Mouse (Mus musculus) thymus, postnatal 14 days (tissue): ENCODE data around the gene Tmco3.

Experiments
- DNase-seq: peaks from one replicate; pipeline ENCODE4 v3.0.0; 2021

The Tmco3 gene

DNA sequence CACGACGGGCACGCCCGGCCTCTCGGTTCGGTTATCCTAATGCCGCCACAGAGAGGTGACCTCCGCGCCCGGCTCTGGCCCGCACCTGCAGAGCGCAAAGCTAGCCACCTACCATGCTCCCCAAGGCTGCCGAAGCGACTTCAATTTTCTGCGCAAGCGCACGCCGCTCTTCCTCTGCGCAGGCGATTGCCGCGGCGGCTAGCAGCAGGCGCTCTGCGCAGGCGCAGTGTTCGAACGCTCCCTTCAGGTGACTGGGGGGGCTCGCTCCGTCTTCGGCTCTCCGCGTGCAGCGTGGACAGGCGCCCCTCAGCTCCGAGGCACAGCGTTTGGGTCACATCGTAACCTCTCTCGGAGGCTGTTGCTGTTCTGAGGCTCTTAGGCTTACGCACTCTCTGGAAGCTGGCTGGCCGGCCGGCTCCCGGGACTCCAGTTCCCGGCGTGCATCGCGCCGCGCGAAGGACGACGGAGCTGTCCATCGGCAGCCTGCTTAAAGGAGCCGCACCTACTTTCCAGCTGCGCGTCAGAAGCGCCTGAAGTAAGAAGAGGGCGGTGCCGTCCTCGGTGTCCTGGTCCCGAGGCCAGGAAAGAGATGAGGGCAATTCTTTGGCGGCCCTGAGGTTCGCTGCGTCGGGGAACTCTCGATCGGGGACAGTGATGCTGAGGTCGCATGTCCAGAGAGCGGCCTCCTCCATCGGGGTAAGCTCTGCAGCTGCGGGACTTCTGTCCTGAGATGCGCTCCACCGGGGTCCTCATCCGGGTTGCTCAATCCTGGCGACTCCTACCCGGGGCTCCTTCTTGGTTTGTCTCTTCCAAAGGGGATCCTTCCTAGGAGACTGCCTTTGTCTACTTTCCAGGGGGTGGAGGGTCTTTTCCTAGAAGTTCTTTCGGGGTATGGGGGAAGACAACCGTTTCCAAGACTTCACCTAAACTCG, at the start of gene Tmco3, which contains the start of gene Dcun1d2:
TSS of gene Tmco3 (plus strand) at position 499 of the 932 bp plus-strand sequence.
TSS of gene Dcun1d2 (minus strand) at position 440 of the 932 bp plus-strand sequence.
- peak; percentile 97 for DNase-seq

GRCm38 (mm10) chr8:13240055-13240454, 47.9 kb upstream of the Tmco3 start:
- no peak for DNase-seq

- no peak for DNase-seq
These were observed 47.3 kb upstream of the Tmco3 start for GRCm38 (mm10) chr8:13240691-13241090.

- DNase-seq: no peak
These were observed 44.8 kb upstream of the Tmco3 start for GRCm38 (mm10) chr8:13242985-13243870.

DNA sequence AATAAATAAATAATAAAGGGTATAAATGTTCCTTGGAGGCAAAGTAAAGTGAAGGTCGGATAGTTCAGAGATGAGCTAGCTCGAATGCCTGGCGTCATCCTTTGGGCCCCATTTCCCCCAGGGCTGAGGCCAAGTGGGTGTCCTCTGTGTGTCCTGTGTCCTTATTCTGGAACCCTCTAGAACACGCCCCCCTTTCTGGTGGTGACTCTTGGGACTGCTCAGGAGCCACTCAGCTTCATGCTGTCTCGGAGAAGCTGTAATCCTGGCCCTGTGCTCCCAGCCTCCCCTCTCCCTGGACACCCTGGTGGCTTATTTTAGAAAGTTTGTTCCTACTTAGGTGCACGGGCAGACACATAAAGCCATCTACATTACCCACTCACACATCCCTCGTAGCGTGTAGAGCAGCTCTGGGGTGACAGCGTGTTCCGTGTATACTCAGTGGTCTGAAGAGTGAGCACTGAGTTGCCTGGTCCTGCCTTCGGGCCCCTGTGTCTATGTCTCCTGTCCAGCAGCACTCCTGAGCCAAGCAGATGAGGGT, 43.6 kb upstream of the Tmco3 start:
- no peak for DNase-seq

DNA sequence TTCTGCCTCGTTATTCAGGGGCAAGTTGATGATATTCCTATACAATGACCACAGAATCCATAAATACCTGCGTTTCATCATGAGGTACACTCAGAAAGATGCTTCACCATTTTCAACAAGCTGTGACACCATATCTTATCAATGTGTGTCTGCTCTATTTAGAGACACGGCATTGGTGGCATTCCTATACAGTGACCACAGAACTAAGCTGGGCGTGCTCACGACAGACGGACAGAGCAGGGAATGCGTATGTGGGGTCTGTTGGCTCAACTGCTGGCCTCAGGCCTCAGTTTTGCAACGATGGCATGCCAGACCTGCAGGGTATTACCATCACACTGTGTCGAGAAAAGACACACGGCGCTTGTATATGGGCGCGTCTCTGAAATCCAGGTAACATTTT, 35.2 kb upstream of the Tmco3 start:
- no peak for DNase-seq

DNA sequence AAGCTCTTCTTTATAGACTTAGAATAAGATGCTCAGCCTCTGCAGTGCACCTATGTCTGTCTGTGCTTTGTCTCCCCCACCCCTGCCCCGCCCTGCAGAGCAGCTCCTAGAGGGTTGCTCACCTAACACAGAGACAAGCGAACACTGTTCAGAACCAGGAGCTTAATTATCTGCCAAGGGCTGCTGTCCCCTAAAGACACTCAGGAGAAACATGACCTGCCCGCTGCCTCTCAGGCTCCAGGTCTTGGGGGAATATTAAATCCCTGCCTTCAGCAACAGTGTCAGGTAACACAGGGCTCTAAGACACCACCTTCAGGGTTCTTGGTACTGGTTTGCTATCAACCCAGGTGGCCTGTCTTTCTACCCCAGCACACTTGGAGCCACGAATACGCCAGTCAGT, 34.6 kb upstream of the Tmco3 start:
- no peak for DNase-seq

- DNase-seq: peak; percentile 71
These were observed 34.0 kb upstream of the Tmco3 start, which contains the start of gene Adprhl1 for GRCm38 (mm10) chr8:13254019-13254418. Gene Adprhl1 (minus strand): TSS chr8:13254162.

GRCm38 (mm10) chr8:13263376-13263775, 24.6 kb upstream of the Tmco3 start:
- no peak for DNase-seq

DNA sequence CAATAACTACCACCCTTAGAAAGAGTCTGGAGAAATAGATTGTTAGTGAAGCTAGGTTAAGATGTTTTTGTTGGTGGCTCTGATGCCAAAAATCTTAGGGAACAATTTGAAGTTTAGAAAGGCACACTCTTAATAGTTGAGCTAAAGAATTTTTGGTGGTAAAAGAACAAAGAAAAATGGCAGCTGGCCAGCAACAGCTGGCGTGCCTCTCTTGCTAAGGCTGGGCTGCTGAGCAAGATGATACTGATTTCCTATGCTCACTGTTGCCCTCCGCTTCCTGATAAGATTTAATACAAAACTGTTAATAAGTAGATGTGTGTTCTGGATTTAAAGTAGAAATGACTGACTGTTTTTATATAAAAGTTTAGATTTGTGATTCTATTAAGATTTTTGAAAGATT, 20.4 kb upstream of the Tmco3 start:
- DNase-seq: no peak

- no peak for DNase-seq
These were observed 15.2 kb upstream of the Tmco3 start for GRCm38 (mm10) chr8:13272834-13273233.

DNA sequence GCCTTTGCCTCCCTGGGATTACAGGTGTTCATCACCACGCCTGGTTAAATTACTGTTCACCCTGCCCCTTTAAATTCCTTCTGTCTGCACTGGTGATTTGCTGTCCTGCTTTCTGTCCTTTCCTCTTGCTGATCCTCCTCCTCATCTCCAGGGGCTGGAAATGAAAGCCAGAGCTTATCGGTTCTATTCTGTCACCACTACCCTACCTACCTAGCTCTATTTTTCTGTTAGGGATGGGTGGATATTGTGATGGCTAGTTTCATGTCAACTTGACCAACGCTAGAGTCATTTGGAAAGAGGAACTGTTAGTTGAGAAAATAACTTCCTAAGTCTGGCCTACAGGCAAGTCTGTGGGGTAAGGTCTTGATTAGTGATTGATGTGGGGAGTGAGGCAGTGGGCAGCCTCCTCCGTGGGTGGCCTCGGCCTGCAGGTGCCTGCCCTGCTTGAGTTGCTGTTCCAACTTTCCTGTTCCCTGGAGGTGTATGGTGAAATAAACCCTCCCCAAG, 11.0 kb upstream of the Tmco3 start:
- no peak for DNase-seq

DNA sequence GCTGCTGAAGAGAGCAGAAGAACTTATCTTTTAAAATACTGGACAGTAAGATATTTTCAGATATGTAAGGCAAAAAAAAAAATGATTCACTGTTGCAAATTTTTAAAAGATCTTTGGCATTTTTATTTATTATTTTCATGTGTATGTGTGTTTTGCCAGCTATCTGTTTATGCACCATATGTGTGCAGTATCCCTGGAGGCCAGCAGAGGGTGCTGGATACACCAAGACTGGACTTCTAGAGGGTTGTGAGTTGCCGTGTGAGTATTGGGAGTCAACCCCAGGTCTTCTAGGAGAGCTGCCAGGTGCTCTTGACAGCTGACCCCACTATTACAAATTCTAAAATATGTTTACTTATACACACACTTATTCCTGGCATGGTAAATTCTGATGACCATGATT, 4.8 kb upstream of the Tmco3 start:
- DNase-seq: no peak

- peak; percentile 84 for DNase-seq
These were observed 692 bp upstream of the Tmco3 start for GRCm38 (mm10) chr8:13287304-13287691.

DNA sequence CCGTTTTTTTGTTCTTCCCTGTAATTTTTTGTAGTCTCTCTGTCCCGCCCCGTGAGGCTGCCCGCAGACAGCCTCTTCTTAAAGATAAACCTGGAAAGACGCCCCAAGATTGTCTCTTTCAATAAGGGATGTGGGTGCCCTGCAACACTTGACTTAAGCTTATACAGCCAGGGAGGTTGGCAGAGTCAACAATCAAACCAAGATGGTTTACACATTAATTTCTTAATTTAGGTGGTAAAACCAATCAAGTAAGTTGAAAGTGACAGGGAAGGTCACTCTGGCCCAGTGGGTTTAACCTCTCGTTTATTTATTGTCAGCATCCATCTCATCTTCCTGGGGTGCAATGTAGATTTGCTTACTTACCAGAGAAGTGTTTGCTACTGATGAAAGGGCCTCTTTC, 656 bp downstream of the Tmco3 start:
- DNase-seq: no peak

GRCm38 (mm10) chr8:13292364-13292763, 4.4 kb downstream of the Tmco3 start:
- peak; percentile 77 for DNase-seq

DNA sequence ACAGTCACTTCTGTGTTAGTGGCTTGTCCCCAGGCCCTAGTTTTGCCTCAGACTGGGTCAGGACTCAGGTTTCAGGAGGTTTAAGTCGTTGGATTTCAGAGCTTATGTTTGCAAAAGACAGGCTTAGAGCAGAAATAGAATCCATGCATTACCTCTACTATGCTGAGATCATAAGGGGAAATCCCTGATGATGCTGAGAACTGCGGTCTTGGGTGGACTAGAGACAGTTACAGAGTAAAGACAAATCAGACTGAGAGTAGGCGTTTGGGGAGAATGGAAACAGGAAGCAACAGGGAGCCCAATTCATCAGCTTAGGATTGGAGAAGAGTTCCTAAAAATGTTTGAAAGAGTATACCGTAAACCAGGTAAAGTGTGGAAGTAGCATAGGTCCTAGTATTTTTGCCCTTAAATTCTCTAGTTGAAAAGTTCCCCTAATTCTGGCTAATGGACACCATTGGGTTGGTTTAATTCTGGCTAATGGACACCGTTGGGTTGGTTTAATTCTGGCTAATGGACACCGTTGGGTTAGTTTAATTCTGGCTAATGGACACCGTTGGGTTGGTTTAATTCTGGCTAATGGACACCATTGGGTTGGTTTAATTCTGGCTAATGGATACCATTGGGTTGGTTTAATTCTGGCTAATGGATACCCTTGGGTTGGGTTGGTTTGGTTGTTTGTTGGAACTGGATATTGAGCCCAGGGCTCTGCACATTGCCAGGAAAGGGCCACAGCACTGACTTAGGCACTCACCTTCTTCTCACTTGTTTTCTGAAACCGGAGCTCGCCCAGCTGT, 5.9 kb downstream of the Tmco3 start:
- DNase-seq: no peak

GRCm38 (mm10) chr8:13299571-13299970, 11.6 kb downstream of the Tmco3 start:
- no peak for DNase-seq

- no peak for DNase-seq
These were observed 13.0 kb downstream of the Tmco3 start for GRCm38 (mm10) chr8:13301036-13301435.

GRCm38 (mm10) chr8:13305459-13305858, 17.5 kb downstream of the Tmco3 start:
- DNase-seq: no peak

DNA sequence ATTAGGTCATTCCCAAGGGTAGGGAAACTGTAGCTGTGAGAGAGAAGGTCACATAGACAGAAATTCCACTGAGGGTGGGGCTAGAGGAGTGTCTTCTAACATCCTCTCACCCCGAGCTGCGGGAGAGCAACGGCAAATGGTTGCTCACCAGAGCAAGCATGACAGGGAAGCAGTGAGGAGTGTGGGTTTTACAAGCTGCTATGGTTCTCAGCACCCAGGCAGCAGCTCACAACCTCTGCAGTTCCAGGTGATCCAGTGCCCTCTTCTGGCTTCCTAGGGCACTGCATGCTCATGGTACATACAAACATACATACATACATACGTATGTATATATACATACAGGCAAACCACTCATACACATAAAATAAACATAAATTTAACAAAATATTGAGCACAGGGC, 17.9 kb downstream of the Tmco3 start:
- DNase-seq: no peak

- no peak for DNase-seq
These were observed 18.4 kb downstream of the Tmco3 start for GRCm38 (mm10) chr8:13306309-13306909.
